Mouse (Mus musculus) lung, adult 2 months (tissue): ENCODE data around the gene H2-M10.2.

Source experiments
- CTCF ChIP-seq: fragments of 200-500 bp; IDR thresholded peaks from 2 replicates; pipeline ENCODE4 v1.5.1; 2011; ENCODE audit warnings: mild to moderate bottlenecking, low read length, control low read depth; ENCODE audit not compliant: insufficient read depth
- POLR2A ChIP-seq: fragments of 200-500 bp; IDR thresholded peaks from 2 replicates; pipeline ENCODE4 v1.6.1; 2011; ENCODE audit warnings: low read depth, mild to moderate bottlenecking, control low read depth, low read length, borderline replicate concordance; ENCODE audit errors: extremely low read depth

DNA sequence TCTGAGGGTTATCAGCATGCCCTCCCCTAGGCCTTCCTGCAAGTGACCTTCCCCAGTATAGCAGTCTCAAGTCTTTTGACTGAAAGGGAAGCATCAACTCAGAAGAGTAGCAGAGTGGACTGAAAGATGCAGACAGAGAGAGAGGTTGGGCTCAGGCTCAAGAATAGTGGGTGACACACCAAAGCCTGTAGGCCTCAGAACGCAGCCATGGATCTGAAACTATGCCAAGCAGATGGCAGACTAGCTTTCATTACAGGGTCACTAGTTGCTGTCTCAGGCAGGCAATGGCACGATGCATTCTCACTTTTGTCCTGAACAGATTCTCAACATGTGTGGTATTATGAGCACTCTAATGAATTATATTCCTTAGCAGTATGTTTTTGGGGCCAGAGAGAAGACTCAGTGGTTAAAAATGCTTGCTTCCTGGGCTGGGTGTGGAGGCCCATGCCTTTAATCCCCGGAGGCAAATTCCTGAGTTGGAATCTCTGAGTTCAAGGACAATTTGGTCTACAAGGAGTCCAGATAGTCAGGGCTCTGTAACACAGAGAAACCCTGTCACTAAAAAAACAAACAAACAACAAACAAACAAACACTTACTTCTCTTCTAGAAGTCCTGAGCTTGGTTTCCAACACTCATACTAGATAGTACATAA, 21.9 kb downstream of the H2-M10.2 start:
- TF ChIP-seq POLR2A (no peak), CTCF (no peak)
